Mouse (Mus musculus) liver, postnatal 0 days (tissue): ENCODE results near the gene Teddm3. TPM values are rescaled to one million over a fixed set of nuclear protein-coding genes. Genes with fewer than 3 reads are reported as not detected.
"Not testable (repeated sequence)": the region's sequence is repeated elsewhere in the genome, so short reads cannot be mapped to it uniquely, and the experiment has no call there.

Experiments
- ATAC-seq: fragments of 200-750 bp; cut with Nextera tagmentation; 2 replicates; pipeline ENCODE4 v1.8.0; 2017; ENCODE audit warnings: mild to moderate bottlenecking, moderate library complexity
- DNase-seq: peaks from one replicate; pipeline ENCODE4 v3.0.0-alpha.2; 2016
- H3K27ac ChIP-seq: fragments of 300-500 bp; sonication (generic); 2 replicates; pipeline ENCODE4 v1.5.1; 2014; ENCODE audit warnings: antibody characterized with exemption, moderate library complexity, mild to moderate bottlenecking, low read depth
- H3K27me3 ChIP-seq: fragments of 300-500 bp; sonication (generic); 2 replicates; pipeline ENCODE4 v1.6.1; 2014; ENCODE audit warnings: low read length, control low read depth, mixed read lengths; ENCODE audit not compliant: insufficient read depth
- H3K36me3 ChIP-seq: fragments of 300-500 bp; sonication (generic); replicated peaks from 2 replicates; pipeline ENCODE4 v1.6.1; 2014; ENCODE audit warnings: mild to moderate bottlenecking, control low read depth, low read length, moderate library complexity, mixed read lengths; ENCODE audit not compliant: insufficient read depth
- H3K4me1 ChIP-seq: fragments of 300-500 bp; sonication (generic); 2 replicates; pipeline ENCODE4 v1.6.1; 2014; ENCODE audit warnings: antibody characterized with exemption, mild to moderate bottlenecking, control low read depth; ENCODE audit not compliant: insufficient read depth
- H3K4me2 ChIP-seq: fragments of 300-500 bp; sonication (generic); 2 replicates; pipeline ENCODE4 v1.6.1; 2014; ENCODE audit warnings: low read depth, mild to moderate bottlenecking, low read length, moderate library complexity, mixed read lengths
- H3K4me3 ChIP-seq: fragments of 300-500 bp; sonication (generic); 2 replicates; pipeline ENCODE4 v1.5.1; 2014; ENCODE audit warnings: low read depth, low read length
- H3K9ac ChIP-seq: fragments of 300-500 bp; sonication (generic); replicated peaks from 2 replicates; pipeline ENCODE4 v1.6.1; 2014; ENCODE audit warnings: mild to moderate bottlenecking, moderate library complexity
- H3K9me3 ChIP-seq: fragments of 300-500 bp; sonication (generic); 2 replicates; pipeline ENCODE4 v1.6.1; 2016; ENCODE audit warnings: mild to moderate bottlenecking, control low read depth, low read length, mixed read lengths
- CTCF ChIP-seq: sonication (generic); IDR thresholded peaks from 2 replicates; pipeline ENCODE4 v1.5.1; 2016; ENCODE audit warnings: antibody characterized with exemption, low read depth
- EP300 ChIP-seq: IDR thresholded peaks from 2 replicates; pipeline ENCODE4 v1.6.1; 2016; ENCODE audit warnings: antibody characterized with exemption, low read depth, mild to moderate bottlenecking
- WGBS: fragments of 180-500 bp; shearing (Covaris S2); extraction: QIAGEN DNeasy Blood & Tissue Kit; methylation state at CpG from one replicate; pipeline ENCODE4 v1.1.7; 2014; ENCODE audit not compliant: insufficient replicate concordance; 5-methylcytosine and 5-hydroxymethylcytosine counted together
- polyA plus RNA-seq: library from polyadenylated mRNA; unstranded; fragments of >200 nt; fragmentation: Nextera tagmentation; extraction: Ambion mirVana; gene quantifications from 2 replicates; pipeline ENCODE4 v1.2.1, GENCODE M21; 2015

Gene Teddm3
- polyA plus RNA-seq, 1 experiment from 2014 or later: not detected

- ATAC-seq: no peak
- Histone ChIP-seq H3K27me3 (no peaks in the 10 kb centered on the region), H3K4me2 (no peak overlapping the region), H3K4me3 (no peak overlapping the region), H3K36me3 (no peaks in the 10 kb centered on the region), H3K27ac (no peak overlapping the region), H3K9me3 (no peaks in the 10 kb centered on the region), H3K9ac (no peak overlapping the region), H3K4me1 (no peaks in the 10 kb centered on the region)
- no peak for DNase-seq
- WGBS: 35% methylated on average over 1 of the region's 1 CpGs
- no peak for TF ChIP-seq EP300
- TF ChIP-seq CTCF: no peak
Measured at GRCm38 (mm10) chr16:21182108-21182507, 28.3 kb upstream of the Teddm3 start.

- H3K9ac ChIP-seq: no peak overlapping the region
- TF ChIP-seq EP300: no peak
- TF ChIP-seq CTCF: no peak
- H3K4me3 ChIP-seq: no peak overlapping the region
- WGBS: no CpG with 5 or more reads among the region's 1 CpGs
- no peaks in the 10 kb centered on the region for H3K27me3 ChIP-seq
- no peaks in the 10 kb centered on the region for H3K9me3 ChIP-seq
- H3K4me2 ChIP-seq: no peak overlapping the region
- ATAC-seq (no peak), DNase-seq (no peak)
- H3K36me3 ChIP-seq: no peaks in the 10 kb centered on the region
- H3K4me1 ChIP-seq: no peaks in the 10 kb centered on the region
- H3K27ac ChIP-seq: no peak overlapping the region
Measured at GRCm38 (mm10) chr16:21175236-21175635, 21.4 kb upstream of the Teddm3 start.

GRCm38 (mm10) chr16:21168730-21169129 is 14.9 kb upstream of the Teddm3 start:
- Histone ChIP-seq H3K36me3 (no peaks in the 10 kb centered on the region), H3K27ac (no peak overlapping the region), H3K27me3 (no peaks in the 10 kb centered on the region), H3K9me3 (no peaks in the 10 kb centered on the region), H3K9ac (no peak overlapping the region), H3K4me1 (no peaks in the 10 kb centered on the region), H3K4me3 (no peak overlapping the region), H3K4me2 (no peak overlapping the region)
- no peak for DNase-seq
- TF ChIP-seq EP300 (no peak), CTCF (no peak)
- no peak for ATAC-seq
- WGBS: 78% methylated on average over 13 of the region's 13 CpGs

GRCm38 (mm10) chr16:21165343-21166220 is 11.8 kb upstream of the Teddm3 start:
- H3K36me3 ChIP-seq, DNase-seq, H3K9me3 ChIP-seq, ATAC-seq, H3K27ac ChIP-seq, H3K4me3 ChIP-seq, H3K9ac ChIP-seq, H3K27me3 ChIP-seq, H3K4me2 ChIP-seq, H3K4me1 ChIP-seq: not testable (repeated sequence)
- WGBS: 19% methylated on average over 17 of the region's 19 CpGs

- not testable (repeated sequence) for H3K27me3 ChIP-seq, H3K4me2 ChIP-seq, H3K4me1 ChIP-seq, H3K4me3 ChIP-seq, H3K36me3 ChIP-seq, H3K27ac ChIP-seq, ATAC-seq, H3K9ac ChIP-seq, H3K9me3 ChIP-seq
- DNase-seq: peak; percentile 15
- WGBS: 55% methylated on average over 3 of the region's 3 CpGs
Measured at GRCm38 (mm10) chr16:21163423-21163822, 9.6 kb upstream of the Teddm3 start.

GRCm38 (mm10) chr16:21159226-21159625 is 5.4 kb upstream of the Teddm3 start:
- not testable (repeated sequence) for H3K27ac ChIP-seq, H3K27me3 ChIP-seq, DNase-seq, H3K4me3 ChIP-seq, H3K4me2 ChIP-seq, H3K4me1 ChIP-seq, H3K9ac ChIP-seq, ATAC-seq, H3K36me3 ChIP-seq, H3K9me3 ChIP-seq
- 72% methylated on average over 1 of the region's 1 CpGs for WGBS

- ATAC-seq, H3K27ac ChIP-seq, H3K9ac ChIP-seq, H3K4me3 ChIP-seq, H3K9me3 ChIP-seq, H3K27me3 ChIP-seq, H3K4me1 ChIP-seq, H3K36me3 ChIP-seq, H3K4me2 ChIP-seq, DNase-seq: not testable (repeated sequence)
Measured at GRCm38 (mm10) chr16:21156261-21156660, 2.5 kb upstream of the Teddm3 start.
